Mouse (Mus musculus) limb, embryonic 12.5 days (tissue): ENCODE results near the gene March7. TPM values are rescaled to one million over a fixed set of nuclear protein-coding genes. Genes with fewer than 3 reads are reported as not detected.

Experiments used
- ATAC-seq: fragments of 200-750 bp; cut with Nextera tagmentation; 2 replicates; pipeline ENCODE4 v1.8.0; 2017; ENCODE audit warnings: low read depth, moderate TSS enrichment; ENCODE audit not compliant: insufficient number of reproducible peaks, insufficient read depth, low FRiP score, low TSS enrichment
- H3K27ac ChIP-seq: fragments of 300-500 bp; sonication (generic); 2 replicates; pipeline ENCODE4 v1.5.1; 2016; ENCODE audit warnings: mild to moderate bottlenecking, moderate library complexity
- H3K27me3 ChIP-seq: fragments of 300-500 bp; sonication (generic); 2 replicates; pipeline ENCODE4 v1.6.1; 2016; ENCODE audit warnings: mild to moderate bottlenecking, moderate library complexity
- H3K36me3 ChIP-seq: fragments of 300-500 bp; sonication (generic); 2 replicates; pipeline ENCODE4 v1.6.1; 2016; ENCODE audit warnings: mild to moderate bottlenecking, moderate library complexity
- H3K4me1 ChIP-seq: fragments of 300-500 bp; sonication (generic); replicated peaks from 2 replicates; pipeline ENCODE4 v1.6.1; 2016
- H3K4me2 ChIP-seq: fragments of 300-500 bp; sonication (generic); 2 replicates; pipeline ENCODE4 v1.6.1; 2016; ENCODE audit warnings: mild to moderate bottlenecking, moderate library complexity
- H3K4me3 ChIP-seq: fragments of 300-500 bp; sonication (generic); replicated peaks from 2 replicates; pipeline ENCODE4 v1.5.1; 2016; ENCODE audit warnings: mild to moderate bottlenecking
- H3K9ac ChIP-seq: fragments of 300-500 bp; sonication (generic); replicated peaks from 2 replicates; pipeline ENCODE4 v1.6.1; 2016; ENCODE audit warnings: mild to moderate bottlenecking, moderate library complexity
- H3K9me3 ChIP-seq: fragments of 300-500 bp; sonication (generic); 2 replicates; pipeline ENCODE4 v1.6.1; 2016; ENCODE audit warnings: mild to moderate bottlenecking, moderate library complexity
- WGBS: fragments of 180-500 bp; shearing (Covaris S2); methylation state at CpG from one replicate; pipeline ENCODE4 v1.1.7; 2016; 5-methylcytosine and 5-hydroxymethylcytosine counted together
- polyA plus RNA-seq: library from polyadenylated mRNA; unstranded; fragments of >200 nt; fragmentation: Nextera tagmentation; extraction: Ambion mirVana; gene quantifications from 2 replicates; pipeline ENCODE4 v1.2.1, GENCODE M21; 2016

March7 gene
- polyA plus RNA-seq, 1 experiment from 2014 or later = 104 TPM

DNA sequence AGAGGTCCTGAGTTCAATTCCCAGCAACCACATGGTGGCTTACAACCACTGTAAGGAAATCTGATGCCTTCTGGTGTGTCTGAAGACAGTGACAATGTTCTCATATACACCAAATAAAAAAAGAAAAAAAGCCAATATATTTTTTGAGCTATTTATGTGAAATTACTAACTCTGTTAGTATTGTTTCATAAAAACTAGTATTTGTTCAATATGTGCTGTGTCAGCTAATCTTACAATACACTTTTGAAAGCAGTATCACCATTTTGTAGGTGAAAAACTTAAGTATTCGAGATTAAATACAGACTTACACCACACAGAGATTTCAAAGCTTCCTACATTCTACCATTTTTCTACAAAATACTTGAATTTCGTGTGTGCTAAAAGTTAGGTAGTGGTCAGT, 5.0 kb downstream of the March7 start:
- H3K4me3 ChIP-seq = no peak overlapping the region
- H3K4me1 ChIP-seq = peaks cover 17% of the 10 kb centered on the region
- H3K4me2 ChIP-seq = no peak overlapping the region
- no peak for ATAC-seq
- H3K9me3 ChIP-seq = no peaks in the 10 kb centered on the region
- H3K27me3 ChIP-seq = no peaks in the 10 kb centered on the region
- 95% methylated on average over 2 of the region's 2 CpGs for WGBS
- H3K9ac ChIP-seq = no peak overlapping the region
- no peak overlapping the region for H3K27ac ChIP-seq
- H3K36me3 ChIP-seq = peaks cover 44% of the 10 kb centered on the region

DNA sequence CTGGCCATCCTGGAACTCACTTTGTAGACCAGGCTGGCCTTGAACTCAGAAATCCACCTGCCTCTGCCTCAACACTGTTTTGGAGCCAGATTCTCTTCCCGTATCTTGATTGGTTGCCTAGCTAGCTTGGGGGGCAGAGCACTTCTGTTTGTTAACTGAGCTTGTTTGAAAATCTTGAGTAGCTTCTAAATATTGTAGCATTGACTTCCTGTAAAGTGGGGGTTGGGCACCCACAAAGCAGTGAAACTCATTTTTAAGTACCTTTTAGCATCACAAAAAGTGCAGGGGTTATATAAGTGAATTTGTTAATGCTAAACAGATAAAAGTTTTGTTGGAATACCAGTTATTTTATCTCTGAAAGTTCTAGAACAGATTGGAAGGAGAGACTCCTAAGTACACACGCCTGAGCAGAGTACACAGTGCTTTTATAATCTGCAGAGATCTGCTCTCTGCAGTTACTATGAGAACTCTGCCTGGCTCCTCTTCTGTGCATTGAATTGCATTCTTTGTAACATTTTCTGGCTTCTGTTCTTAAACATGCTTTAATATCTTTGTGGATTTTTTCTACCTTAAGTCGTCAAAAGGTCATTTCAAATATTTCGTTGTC, 7.0 kb downstream of the March7 start:
- Histone ChIP-seq H3K36me3 (peaks cover 41% of the 10 kb centered on the region), H3K9ac (no peak overlapping the region), H3K9me3 (no peaks in the 10 kb centered on the region), H3K27me3 (no peaks in the 10 kb centered on the region), H3K4me2 (no peak overlapping the region), H3K4me1 (peaks cover 6% of the 10 kb centered on the region), H3K4me3 (no peak overlapping the region), H3K27ac (no peak overlapping the region)
- ATAC-seq = no peak
- 92% methylated on average over 4 of the region's 4 CpGs for WGBS

DNA sequence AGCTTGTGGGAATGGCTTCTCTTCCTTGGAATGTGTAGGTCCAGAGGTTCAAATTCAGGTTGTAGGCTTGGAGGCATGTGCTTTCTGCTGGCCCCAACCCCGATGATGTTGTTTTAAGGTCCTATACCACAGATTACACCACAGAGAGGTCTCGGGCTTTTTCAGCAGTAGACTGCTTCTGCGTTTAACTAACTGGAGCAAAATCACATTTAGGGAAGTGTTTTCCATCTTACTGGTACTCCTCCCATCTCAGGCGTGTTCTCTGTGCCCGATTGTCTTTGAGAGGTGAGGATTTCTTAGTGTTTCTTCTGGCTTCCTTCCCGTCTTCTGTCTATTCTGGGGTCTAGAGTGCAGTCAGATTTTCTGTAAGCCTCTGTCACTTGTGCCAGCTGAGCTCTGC, 7.9 kb downstream of the March7 start:
- no peaks in the 10 kb centered on the region for H3K9me3 ChIP-seq
- no peak overlapping the region for H3K27ac ChIP-seq
- H3K36me3 ChIP-seq = peaks cover 39% of the 10 kb centered on the region
- no peak overlapping the region for H3K4me3 ChIP-seq
- no peak overlapping the region for H3K4me2 ChIP-seq
- WGBS = 95% methylated on average over 6 of the region's 6 CpGs
- no peaks in the 10 kb centered on the region for H3K27me3 ChIP-seq
- ATAC-seq = no peak
- no peaks in the 10 kb centered on the region; the same call in 1 of the 2 replicates for H3K4me1 ChIP-seq
- H3K9ac ChIP-seq = no peak overlapping the region

DNA sequence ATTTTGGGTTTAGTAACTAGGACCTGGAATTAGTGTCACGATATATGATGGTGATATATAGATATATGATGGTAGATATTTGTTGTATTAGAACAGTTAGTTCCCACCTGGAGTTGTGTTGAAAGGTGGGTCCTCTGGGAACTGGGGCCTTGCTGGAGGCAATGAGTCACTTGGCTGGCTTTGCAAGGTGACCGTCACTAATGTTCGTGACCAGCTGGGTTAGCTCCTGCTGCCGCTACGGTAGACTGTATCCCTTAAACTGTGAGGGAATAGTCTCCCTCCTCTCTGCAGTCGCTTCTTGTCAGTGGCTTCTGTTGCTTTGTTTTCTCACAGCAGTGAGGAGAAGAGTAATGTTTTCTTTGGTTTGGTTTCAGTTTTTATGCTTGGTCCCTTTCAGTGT, 11.5 kb downstream of the March7 start:
- Histone ChIP-seq H3K9ac (no peak overlapping the region), H3K36me3 (peaks cover 23% of the 10 kb centered on the region; the same call in 1 of the 2 replicates), H3K27me3 (no peaks in the 10 kb centered on the region), H3K27ac (no peak overlapping the region), H3K4me3 (no peak overlapping the region), H3K4me2 (no peak overlapping the region), H3K9me3 (no peaks in the 10 kb centered on the region), H3K4me1 (no peaks in the 10 kb centered on the region; the same call in 1 of the 2 replicates)
- WGBS = 73% methylated on average over 6 of the region's 6 CpGs
- no peak for ATAC-seq

DNA sequence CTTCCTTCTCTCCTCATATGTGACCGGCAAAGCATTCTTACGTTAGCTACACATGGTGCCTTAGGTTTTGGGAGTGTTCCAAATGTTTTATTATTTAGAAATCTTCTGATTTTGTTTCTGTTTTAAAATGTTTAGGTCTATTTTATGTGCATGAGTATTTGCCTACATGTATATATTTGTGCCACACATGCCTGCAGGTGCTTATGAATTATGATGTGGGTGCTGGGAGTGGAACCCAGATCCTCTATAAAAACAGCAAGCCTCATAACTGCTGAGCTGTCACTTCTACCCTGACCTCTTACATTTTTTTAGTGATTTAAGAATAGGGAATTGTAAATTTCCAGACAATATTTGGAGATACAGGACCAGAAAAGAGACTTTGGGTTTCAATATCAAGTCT, 12.3 kb downstream of the March7 start:
- Histone ChIP-seq H3K4me2 (no peak overlapping the region), H3K9ac (no peak overlapping the region), H3K4me3 (no peak overlapping the region), H3K9me3 (no peaks in the 10 kb centered on the region), H3K36me3 (peaks cover 19% of the 10 kb centered on the region; the same call in 1 of the 2 replicates), H3K4me1 (no peaks in the 10 kb centered on the region; the same call in 1 of the 2 replicates), H3K27ac (no peak overlapping the region), H3K27me3 (no peaks in the 10 kb centered on the region)
- ATAC-seq = no peak
- WGBS = 89% methylated on average over 2 of the region's 2 CpGs

DNA sequence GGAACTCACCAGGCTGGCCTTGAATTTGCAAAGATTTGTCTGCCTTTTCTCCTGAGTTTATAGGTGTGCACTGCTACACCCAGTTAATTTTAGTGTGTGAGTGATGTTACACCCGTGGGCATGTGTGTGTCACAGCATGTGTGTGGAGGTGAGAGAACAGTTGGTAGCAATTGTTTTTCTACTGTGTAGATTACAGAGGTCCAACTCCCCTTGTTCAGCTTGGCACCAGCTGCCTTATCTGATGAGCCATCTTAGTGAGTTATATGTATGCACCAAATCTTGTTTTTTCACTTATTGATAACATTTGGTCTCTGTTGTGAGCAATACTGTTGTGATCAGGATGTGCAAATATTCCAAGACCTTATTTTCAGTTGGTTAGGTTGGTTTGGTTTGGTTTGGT, 13.8 kb downstream of the March7 start:
- H3K4me2 ChIP-seq = no peak overlapping the region
- H3K27me3 ChIP-seq = no peaks in the 10 kb centered on the region
- H3K27ac ChIP-seq = no peak overlapping the region
- no peaks in the 10 kb centered on the region; the same call in 1 of the 2 replicates for H3K4me1 ChIP-seq
- H3K36me3 ChIP-seq = peaks cover 13% of the 10 kb centered on the region; the same call in 1 of the 2 replicates
- H3K9ac ChIP-seq = no peak overlapping the region
- WGBS = 86% methylated on average over 1 of the region's 1 CpGs
- ATAC-seq = no peak
- H3K4me3 ChIP-seq = no peak overlapping the region
- no peaks in the 10 kb centered on the region for H3K9me3 ChIP-seq

DNA sequence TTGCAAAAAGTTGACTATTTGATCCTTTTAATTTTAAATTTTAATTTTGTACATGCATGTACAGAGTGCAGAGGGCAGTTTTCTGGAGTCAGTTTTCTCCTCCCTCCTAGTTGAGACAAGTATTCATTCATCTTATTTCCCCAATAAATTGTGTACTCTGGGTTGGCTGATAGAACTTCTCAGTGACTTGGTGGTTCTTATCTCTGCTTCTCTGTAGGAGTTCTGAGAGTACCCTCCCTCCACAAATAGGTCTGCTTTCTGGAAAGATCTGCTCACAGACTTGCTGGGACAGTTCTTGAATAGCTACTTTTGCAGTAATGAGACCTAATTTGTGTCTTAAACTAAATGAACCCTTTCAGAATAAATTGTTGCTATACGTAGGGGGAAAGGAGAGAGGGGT, 18.8 kb downstream of the March7 start:
- no peaks in the 10 kb centered on the region for H3K27me3 ChIP-seq
- H3K4me3 ChIP-seq = no peak overlapping the region
- H3K9me3 ChIP-seq = no peaks in the 10 kb centered on the region
- H3K4me1 ChIP-seq = no peaks in the 10 kb centered on the region
- no peak overlapping the region for H3K4me2 ChIP-seq
- peaks cover 40% of the 10 kb centered on the region for H3K36me3 ChIP-seq
- 76% methylated on average over 1 of the region's 1 CpGs for WGBS
- no peak for ATAC-seq
- H3K9ac ChIP-seq = no peak overlapping the region
- H3K27ac ChIP-seq = no peak overlapping the region

DNA sequence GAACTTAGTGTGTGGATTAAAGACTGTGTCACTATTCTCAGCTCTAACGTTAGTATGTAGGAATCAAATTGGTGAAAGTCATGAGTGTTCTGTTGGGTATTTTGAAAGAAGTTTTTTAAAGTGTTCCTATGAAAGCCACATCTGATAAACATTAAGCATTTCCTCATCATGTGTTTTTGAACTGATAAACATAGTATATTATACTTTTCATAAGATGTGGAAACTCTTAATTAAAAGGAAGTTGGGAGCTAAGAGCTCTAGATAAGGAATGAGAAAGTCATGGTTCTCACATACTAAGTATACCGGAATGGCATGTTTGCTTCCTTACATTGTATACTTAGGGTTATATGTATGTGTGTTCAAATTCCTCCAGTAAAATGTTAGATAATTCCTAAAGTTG, 20.7 kb downstream of the March7 start:
- WGBS = 97% methylated on average over 2 of the region's 2 CpGs
- Histone ChIP-seq H3K27ac (no peak overlapping the region), H3K4me1 (no peaks in the 10 kb centered on the region), H3K36me3 (peaks cover 55% of the 10 kb centered on the region), H3K9me3 (no peaks in the 10 kb centered on the region), H3K27me3 (no peaks in the 10 kb centered on the region), H3K4me2 (no peak overlapping the region), H3K4me3 (no peak overlapping the region), H3K9ac (no peak overlapping the region)
- ATAC-seq = no peak

DNA sequence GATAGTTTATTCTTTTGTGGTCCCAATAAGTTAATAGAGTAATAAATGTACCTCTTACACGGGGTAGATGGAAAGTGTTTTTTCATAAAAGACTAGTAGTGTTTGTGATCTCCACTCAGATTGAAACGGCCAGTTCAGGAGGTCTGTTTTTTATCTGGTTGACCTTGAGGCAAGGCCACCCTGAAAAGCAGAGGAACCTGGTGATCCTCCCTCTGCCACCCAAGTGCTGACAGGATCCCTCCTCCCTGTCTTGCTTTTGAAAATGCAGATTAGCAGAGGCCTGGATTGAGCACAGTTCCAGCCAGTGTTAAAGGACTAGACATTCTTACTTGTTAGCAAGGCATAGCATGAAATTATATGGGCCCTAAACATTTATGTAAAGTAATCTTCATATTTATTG, 23.5 kb downstream of the March7 start:
- Histone ChIP-seq H3K27ac (no peak overlapping the region), H3K27me3 (no peaks in the 10 kb centered on the region), H3K36me3 (peaks cover 76% of the 10 kb centered on the region), H3K4me1 (no peaks in the 10 kb centered on the region), H3K4me3 (no peak overlapping the region), H3K9ac (no peak overlapping the region), H3K4me2 (no peak overlapping the region), H3K9me3 (no peaks in the 10 kb centered on the region)
- ATAC-seq = no peak
- 66% methylated on average over 2 of the region's 2 CpGs for WGBS

DNA sequence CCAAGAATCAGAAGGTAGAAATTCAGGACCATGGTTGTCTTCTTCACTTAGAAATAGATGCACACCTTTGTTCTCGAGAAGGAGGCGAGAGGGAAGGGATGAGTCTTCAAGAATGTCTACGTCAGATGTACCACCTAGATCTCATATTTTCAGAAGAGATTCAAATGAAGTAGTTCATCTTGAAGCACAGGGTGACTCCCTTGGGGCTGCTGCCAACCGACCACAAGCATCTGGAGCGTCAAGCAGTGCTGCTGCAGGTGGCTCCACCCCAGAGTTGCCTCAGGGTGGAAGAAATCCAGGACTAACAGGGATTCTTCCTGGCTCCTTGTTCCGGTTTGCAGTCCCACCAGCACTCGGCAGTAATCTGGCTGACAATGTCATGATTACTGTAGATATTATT, 24.8 kb downstream of the March7 start:
- Histone ChIP-seq H3K9me3 (no peaks in the 10 kb centered on the region), H3K27me3 (no peaks in the 10 kb centered on the region), H3K4me2 (no peak overlapping the region), H3K36me3 (peaks cover 85% of the 10 kb centered on the region), H3K27ac (no peak overlapping the region), H3K9ac (no peak overlapping the region), H3K4me3 (no peak overlapping the region), H3K4me1 (no peaks in the 10 kb centered on the region)
- ATAC-seq = no peak
- 87% methylated on average over 7 of the region's 7 CpGs for WGBS

DNA sequence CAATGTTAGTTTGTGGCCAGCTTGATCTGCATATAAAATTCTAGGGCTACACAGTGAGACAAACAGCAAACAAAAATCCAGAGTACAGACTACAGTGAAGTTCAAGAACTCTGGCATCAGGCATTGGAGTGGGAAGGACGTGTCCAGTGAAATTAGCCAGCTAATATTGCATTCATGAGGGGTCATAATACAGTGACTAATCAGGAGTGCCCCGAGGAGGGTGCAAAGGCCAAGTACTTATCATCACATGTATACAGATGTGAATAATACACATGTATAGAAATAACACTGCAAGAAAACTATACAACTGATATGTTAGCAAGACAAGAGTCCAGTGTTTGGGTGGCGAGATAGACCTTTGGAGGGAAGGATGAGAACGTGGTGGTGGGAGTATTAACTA, 43.1 kb downstream of the March7 start:
- ATAC-seq = no peak
- Histone ChIP-seq H3K9ac (no peak overlapping the region), H3K4me1 (no peaks in the 10 kb centered on the region), H3K27me3 (no peaks in the 10 kb centered on the region), H3K4me2 (no peak overlapping the region), H3K4me3 (no peak overlapping the region), H3K27ac (no peak overlapping the region), H3K36me3 (peaks cover 49% of the 10 kb centered on the region), H3K9me3 (no peaks in the 10 kb centered on the region; the same call in 1 of the 2 replicates)
- WGBS = 93% methylated on average over 4 of the region's 4 CpGs

DNA sequence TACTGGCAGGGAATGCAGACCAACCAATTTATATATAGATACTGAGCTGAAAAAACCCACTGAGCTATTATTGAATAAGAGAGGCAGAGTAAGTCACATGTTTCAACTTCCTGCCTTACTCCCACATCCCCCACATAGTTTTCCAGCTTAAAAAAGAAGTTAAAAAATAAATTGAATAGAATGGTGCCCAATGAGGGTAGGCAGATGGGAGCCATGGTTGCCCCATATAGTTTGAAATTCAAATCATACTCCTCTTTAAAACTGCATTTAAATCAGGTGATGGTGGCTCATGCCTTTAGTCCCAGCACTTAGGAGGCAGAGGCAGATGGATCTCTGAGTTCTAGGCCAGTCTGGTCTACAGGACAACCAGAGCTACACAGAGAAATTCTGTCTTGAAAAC, 43.8 kb downstream of the March7 start:
- Histone ChIP-seq H3K36me3 (peaks cover 52% of the 10 kb centered on the region), H3K9ac (no peak overlapping the region), H3K4me1 (no peaks in the 10 kb centered on the region), H3K9me3 (no peaks in the 10 kb centered on the region; the same call in 1 of the 2 replicates), H3K27ac (no peak overlapping the region), H3K4me2 (no peak overlapping the region), H3K4me3 (no peak overlapping the region), H3K27me3 (no peaks in the 10 kb centered on the region)
- no peak for ATAC-seq
